Mouse (Mus musculus) spleen, postnatal 14 days (tissue): ENCODE measurements around the gene Olfr1123.
"Not testable (repeated sequence)": the region's sequence is repeated elsewhere in the genome, so short reads cannot be mapped to it uniquely, and the experiment has no call there.

Source experiments
- DNase-seq, 2 experiments: peaks; one replicate each; pipeline ENCODE4 v3.0.0; 2021 to 2022; ENCODE audit warnings: low spot score in 2 of 2

The Olfr1123 gene

DNA sequence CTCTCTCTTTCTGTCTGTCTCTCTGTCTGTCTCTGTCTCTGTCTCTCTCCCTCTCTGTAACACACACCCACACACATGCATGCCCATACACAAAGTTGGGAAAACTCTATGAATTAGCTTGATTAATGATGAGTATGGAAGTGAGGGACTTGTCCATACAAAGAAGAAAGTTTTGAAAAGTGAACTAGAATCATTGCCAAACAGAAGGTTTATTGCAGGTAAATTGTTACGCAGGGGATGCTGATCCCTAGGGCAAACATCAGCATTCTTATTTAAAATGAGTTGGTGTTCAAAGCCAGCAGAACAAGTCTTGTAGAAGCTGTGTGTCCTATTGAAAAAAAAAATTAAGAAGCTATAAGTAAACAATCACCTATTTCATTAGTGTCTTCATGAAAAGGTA is at the start of gene Olfr1123:
TSS of gene Olfr1123 (plus strand) at position 301 of the 400 bp plus-strand sequence.
- DNase-seq = no peak

DNA sequence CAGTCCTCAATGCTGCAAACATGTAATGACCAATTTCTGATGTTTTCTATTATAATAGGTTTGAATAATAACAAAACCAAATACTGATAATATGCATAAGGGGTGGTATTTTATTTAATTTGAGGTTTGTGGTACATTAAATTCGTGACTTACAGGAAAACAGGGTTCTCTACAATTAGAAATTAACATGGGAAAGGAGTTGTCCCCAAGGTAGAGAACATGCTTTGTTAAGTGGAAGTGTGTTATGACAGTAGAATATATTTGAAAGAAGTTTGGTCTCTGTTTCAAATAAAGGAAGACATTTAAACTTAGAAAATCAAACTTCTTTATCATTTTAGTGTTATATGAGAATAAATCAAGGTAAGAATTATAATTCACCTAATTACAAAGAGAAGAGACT is 46.8 kb upstream of the Olfr1123 start, which contains the start of gene Olfr1121:
TSS of gene Olfr1121 (plus strand) at position 301 of the 400 bp plus-strand sequence.
- no peak for DNase-seq

DNA sequence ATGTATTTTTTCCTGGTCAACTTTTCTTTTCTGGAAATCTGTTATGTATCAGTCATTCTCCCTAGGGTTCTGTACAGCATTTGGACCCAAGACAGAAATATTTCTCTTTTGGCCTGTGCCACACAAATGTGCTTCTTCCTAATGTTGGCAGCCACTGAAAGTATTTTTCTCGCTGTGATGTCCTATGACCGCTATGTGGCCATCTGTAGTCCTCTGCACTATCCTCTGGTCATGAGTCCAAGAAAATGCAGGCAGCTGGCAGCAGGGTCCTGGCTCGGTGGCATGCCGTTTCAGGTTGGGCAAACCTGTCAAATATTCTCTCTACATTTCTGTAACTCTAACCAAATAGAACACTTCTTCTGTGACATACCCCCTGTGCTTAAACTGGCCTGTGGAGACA is 44.7 kb upstream of the Olfr1123 start:
- DNase-seq = no peak

- no peak for DNase-seq
Observed at GRCm38 (mm10) chr2:87383935-87384334, 32.5 kb upstream of the Olfr1123 start.

- DNase-seq = no peak
Observed at GRCm38 (mm10) chr2:87385549-87385948, 30.9 kb upstream of the Olfr1123 start, which contains the start of gene Olfr1122. Olfr1122 (plus strand) TSS chr2:87385849.

DNA sequence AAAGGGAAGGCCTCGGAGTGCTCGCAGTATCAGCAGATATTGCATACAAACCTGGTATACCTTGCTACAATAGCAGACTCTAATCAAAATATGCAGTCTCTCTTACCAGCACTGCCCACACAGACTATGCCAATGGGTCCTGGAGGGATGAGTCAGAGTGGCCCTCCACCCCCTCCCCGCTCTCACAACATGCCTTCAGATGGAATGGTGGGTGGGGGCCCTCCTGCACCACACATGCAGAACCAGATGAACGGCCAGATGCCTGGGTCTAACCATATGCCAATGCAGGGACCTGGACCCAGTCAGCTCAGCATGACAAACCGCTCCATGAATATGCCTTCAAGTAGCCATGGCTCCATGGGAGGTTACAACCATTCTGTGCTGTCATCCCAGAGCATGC is 22.8 kb upstream of the Olfr1123 start:
- DNase-seq = not testable (repeated sequence)

DNA sequence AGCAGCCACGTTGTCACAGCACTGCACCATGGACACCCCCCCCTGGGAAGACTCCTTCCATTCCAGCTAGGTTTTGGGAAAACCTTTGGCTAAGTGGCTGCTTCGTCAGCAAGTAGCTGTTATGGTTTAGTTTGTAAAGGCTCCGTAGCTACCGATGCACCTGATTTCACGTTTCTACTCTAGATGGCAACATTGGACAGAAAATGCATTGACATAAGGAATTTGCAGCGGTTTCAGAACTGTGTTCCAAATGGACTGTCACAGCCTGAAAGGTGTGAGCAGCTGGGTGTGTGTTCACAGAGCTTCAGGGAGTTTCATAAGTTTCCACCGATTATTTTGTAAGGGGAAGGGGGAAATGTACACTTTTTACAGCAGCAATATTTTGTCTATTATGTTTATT is 21.7 kb upstream of the Olfr1123 start:
- not testable (repeated sequence) for DNase-seq

DNA sequence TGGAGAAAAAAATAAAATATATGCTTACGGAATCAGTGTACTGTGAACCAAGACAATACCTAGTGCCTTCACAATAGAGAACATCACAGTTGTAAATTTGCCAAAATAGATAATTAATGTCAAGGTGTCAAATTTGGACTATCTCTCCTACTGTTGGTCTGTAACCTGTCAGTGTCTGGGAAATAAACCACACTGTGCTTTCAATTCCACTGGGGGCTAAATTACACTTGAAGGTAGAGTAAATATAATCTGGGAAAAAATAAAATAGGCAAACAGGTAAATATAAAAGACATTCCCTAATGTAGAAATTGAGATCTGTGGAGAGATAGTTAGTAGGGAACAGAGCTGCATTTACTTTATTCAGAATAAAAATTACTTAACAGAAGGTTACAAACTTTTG is 13.5 kb downstream of the Olfr1123 start, which contains the start of gene Olfr1124:
TSS of gene Olfr1124 (plus strand) at position 301 of the 400 bp plus-strand sequence.
- no peak for DNase-seq

DNA sequence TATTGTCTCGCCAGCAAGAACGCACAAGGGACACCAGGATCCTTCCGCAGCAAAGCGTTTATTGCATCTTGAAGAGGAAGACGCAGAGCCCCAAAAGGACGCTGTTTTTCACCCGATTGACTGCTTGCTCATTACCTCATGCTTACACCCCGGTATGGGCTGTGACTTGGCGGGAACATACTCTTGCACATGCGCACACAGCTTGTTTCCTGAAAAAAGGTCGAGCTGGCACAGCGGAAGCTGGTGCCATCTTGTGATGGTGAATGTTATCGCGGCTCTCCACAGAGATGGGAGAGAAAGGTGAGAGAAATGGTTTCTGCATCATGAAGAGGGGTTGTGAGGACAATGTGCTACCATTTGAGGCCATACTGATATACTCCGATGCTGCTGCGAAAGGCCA is 21.3 kb downstream of the Olfr1123 start:
- no peak for DNase-seq

- DNase-seq = no peak
Observed at GRCm38 (mm10) chr2:87453662-87454061, 37.2 kb downstream of the Olfr1123 start, which contains the start of gene Olfr1126. Olfr1126 (plus strand) TSS chr2:87453962.

GRCm38 (mm10) chr2:87461769-87462168 is 45.3 kb downstream of the Olfr1123 start:
- DNase-seq = no peak
